Mouse (Mus musculus) olfactory bulb, adult 2 months (tissue): ENCODE data around the gene Fads2.

ENCODE experiments used
- CTCF ChIP-seq: fragments of 200-500 bp; IDR thresholded peaks from 2 replicates; pipeline ENCODE4 v1.5.1; 2012; ENCODE audit warnings: low read depth, mild to moderate bottlenecking, low read length, moderate library complexity; ENCODE audit not compliant: insufficient read depth
- POLR2A ChIP-seq: fragments of 200-500 bp; IDR thresholded peaks from 2 replicates; pipeline ENCODE4 v1.6.1; 2012; ENCODE audit warnings: mild to moderate bottlenecking, low read depth, low read length, moderate library complexity; ENCODE audit not compliant: insufficient read depth

DNA sequence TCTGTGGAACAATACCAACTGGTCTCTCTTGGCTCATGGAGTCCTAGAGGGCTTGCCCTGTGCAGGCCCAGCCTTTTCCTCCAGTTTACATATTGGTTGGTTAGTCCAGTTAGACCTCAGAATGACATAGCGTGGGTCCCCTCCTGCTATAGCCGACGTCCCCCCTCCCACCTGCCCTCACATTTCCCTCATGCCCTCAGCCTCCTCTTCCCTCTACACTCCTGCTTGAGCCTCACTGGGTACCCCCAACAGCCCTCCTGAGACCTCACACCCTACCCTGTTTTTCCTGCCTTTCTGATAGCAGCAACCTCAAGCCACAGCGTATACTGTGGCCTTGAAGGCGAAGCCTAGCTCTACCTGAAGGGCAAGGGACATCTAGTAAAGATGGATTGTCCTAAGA, 38.7 kb downstream of the Fads2 start:
- TF ChIP-seq CTCF = no peak
- no peak for TF ChIP-seq POLR2A
